Mouse (Mus musculus) embryonic facial prominence, embryonic 11.5 days (tissue): ENCODE data around the gene Tspan5. TPM values are rescaled to one million over a fixed set of nuclear protein-coding genes. Genes with fewer than 3 reads are reported as not detected.

ENCODE experiments used
- ATAC-seq: fragments of 200-750 bp; cut with Nextera tagmentation; replicated peaks from 2 replicates; pipeline ENCODE4 v1.8.0; 2017; ENCODE audit warnings: low read depth; ENCODE audit not compliant: insufficient number of reproducible peaks, low FRiP score, low TSS enrichment
- DNase-seq: peaks from one replicate; pipeline ENCODE4 v3.0.0-alpha.2; 2015; ENCODE audit warnings: low spot score
- H3K27ac ChIP-seq: fragments of 300-500 bp; sonication (generic); replicated peaks from 2 replicates; pipeline ENCODE4 v1.5.1; 2014; ENCODE audit warnings: mild to moderate bottlenecking, low read depth, low read length, control low read depth
- H3K27me3 ChIP-seq: fragments of 300-500 bp; sonication (generic); 2 replicates; pipeline ENCODE4 v1.6.1; 2014; ENCODE audit warnings: mild to moderate bottlenecking, low read length, moderate library complexity, mixed read lengths; ENCODE audit not compliant: control insufficient read depth, insufficient read depth
- H3K36me3 ChIP-seq: fragments of 300-500 bp; sonication (generic); replicated peaks from 2 replicates; pipeline ENCODE4 v1.6.1; 2014; ENCODE audit warnings: low read depth, mild to moderate bottlenecking, low read length, moderate library complexity, mixed read lengths; ENCODE audit not compliant: control insufficient read depth, insufficient read depth
- H3K4me1 ChIP-seq: fragments of 300-500 bp; sonication (generic); 2 replicates; pipeline ENCODE4 v1.6.1; 2014; ENCODE audit warnings: low read length, mixed read lengths; ENCODE audit not compliant: control insufficient read depth, insufficient read depth
- H3K4me2 ChIP-seq: fragments of 300-500 bp; sonication (generic); 2 replicates; pipeline ENCODE4 v1.6.1; 2014; ENCODE audit warnings: low read depth, mild to moderate bottlenecking, control low read depth, low read length, moderate library complexity
- H3K4me3 ChIP-seq: fragments of 300-500 bp; sonication (generic); 2 replicates; pipeline ENCODE4 v1.5.1; 2014; ENCODE audit warnings: low read depth, low read length, control low read depth
- H3K9ac ChIP-seq: fragments of 300-500 bp; sonication (generic); replicated peaks from 2 replicates; pipeline ENCODE4 v1.6.1; 2014; ENCODE audit warnings: mild to moderate bottlenecking, control low read depth, low read length
- H3K9me3 ChIP-seq: fragments of 300-500 bp; sonication (generic); replicated peaks from 2 replicates; pipeline ENCODE4 v1.6.1; 2016; ENCODE audit warnings: mild to moderate bottlenecking, low read length, inconsistent platforms, mixed read lengths; ENCODE audit not compliant: control insufficient read depth
- WGBS: fragments of 180-500 bp; shearing (Covaris S2); extraction: QIAGEN DNeasy Blood & Tissue Kit; methylation state at CpG from one replicate; pipeline ENCODE4 v1.1.7; 2014; 5-methylcytosine and 5-hydroxymethylcytosine counted together
- polyA plus RNA-seq: library from polyadenylated mRNA; unstranded; fragments of >200 nt; fragmentation: Nextera tagmentation; extraction: Ambion mirVana; gene quantifications from 2 replicates; pipeline ENCODE4 v1.2.1, GENCODE M21; 2014

Tspan5 gene
- polyA plus RNA-seq, 1 experiment from 2014 or later = 34.4 TPM

DNA sequence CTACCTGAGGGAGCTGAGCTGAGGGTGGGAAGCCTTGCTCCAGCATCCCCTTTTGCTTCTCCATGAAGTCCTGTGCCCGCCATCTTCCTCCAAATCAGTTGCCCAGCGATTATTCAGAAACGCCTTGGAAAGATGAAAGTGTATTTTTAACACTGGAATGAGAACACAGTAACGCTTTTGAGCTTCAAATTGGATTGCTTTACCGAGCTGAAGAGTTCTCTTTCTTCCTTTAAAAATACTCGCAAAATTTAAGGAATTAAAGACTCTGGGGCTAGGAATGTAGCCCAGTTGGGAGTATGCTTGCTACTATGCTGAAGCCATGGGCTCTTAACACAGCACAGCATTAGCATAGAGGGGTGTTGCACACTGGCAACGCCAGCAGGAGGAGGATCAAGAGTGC is 54.0 kb downstream of the Tspan5 start:
- DNase-seq = no peak
- no peaks in the 10 kb centered on the region for H3K9me3 ChIP-seq
- H3K27me3 ChIP-seq = no peaks in the 10 kb centered on the region
- no peak overlapping the region for H3K4me2 ChIP-seq
- no peaks in the 10 kb centered on the region for H3K36me3 ChIP-seq
- H3K27ac ChIP-seq = no peak overlapping the region
- no peaks in the 10 kb centered on the region for H3K4me1 ChIP-seq
- no peak for ATAC-seq
- no peak overlapping the region for H3K4me3 ChIP-seq
- no peak overlapping the region for H3K9ac ChIP-seq
- 93% methylated on average over 7 of the region's 7 CpGs for WGBS

DNA sequence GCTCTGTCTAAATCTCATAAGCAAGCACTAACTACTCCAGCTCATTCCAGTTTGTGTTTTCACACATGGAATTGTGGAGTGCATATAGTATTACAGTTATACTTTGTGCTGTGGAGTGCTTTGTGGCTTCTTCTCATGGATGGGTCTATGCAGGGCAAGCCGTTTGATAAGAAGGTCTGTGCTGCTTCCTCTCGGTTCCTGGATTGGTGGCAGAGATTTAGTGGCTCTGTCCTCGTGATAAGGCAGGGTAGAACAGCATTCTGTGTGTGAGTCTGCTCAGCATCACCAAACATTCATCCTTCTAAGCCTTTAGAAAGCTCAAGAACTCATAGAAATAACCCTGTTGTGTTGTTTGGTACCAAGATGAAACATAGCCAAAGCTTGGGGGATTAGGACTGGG is 54.6 kb downstream of the Tspan5 start:
- Histone ChIP-seq H3K9ac (no peak overlapping the region), H3K4me1 (no peaks in the 10 kb centered on the region), H3K4me3 (no peak overlapping the region), H3K36me3 (no peaks in the 10 kb centered on the region), H3K4me2 (no peak overlapping the region), H3K27me3 (no peaks in the 10 kb centered on the region), H3K9me3 (no peaks in the 10 kb centered on the region), H3K27ac (no peak overlapping the region)
- ATAC-seq (no peak), DNase-seq (no peak)
- 79% methylated on average over 3 of the region's 3 CpGs for WGBS

DNA sequence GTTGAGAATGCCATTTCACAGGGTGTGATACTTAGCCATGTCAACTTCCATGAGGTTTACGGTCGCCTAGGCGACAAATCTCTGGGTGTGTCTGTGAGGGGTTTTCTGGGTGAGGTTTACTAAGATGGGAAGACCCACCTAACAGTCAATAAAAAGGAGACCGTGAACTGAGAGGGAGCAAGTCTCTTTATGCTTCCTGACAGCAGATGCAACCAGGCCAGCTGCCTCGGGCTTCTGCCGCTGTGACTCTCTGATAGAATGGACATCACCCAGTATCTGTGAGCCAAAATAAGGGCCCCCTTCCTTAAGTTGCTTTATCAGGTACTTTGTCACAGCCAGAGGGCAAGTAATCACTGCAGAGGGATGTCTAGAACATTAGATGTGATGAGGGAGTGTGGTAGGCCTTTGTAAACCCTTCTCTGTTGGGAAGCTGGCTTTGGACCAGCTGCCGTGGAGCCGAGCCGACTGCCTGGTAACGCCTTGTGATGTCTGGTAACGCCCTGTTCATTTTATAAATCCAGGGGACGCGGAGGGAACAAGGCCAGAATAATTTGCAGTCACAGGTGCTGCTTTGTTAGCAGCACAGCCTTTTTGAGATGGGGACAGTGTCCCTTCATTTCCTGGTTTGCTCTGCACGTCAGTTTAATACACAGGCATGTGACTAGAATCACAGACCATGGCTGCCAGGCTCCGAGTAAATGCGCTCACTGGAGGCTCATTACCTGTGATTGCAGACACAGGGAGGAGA is 58.8 kb downstream of the Tspan5 start:
- H3K4me1 ChIP-seq = no peaks in the 10 kb centered on the region
- 66% methylated on average over 16 of the region's 16 CpGs for WGBS
- no peak overlapping the region for H3K4me3 ChIP-seq
- DNase-seq (no peak), ATAC-seq (no peak)
- no peak overlapping the region for H3K4me2 ChIP-seq
- no peak overlapping the region for H3K27ac ChIP-seq
- no peaks in the 10 kb centered on the region for H3K27me3 ChIP-seq
- H3K9me3 ChIP-seq = no peaks in the 10 kb centered on the region
- no peak overlapping the region for H3K9ac ChIP-seq
- H3K36me3 ChIP-seq = no peaks in the 10 kb centered on the region

DNA sequence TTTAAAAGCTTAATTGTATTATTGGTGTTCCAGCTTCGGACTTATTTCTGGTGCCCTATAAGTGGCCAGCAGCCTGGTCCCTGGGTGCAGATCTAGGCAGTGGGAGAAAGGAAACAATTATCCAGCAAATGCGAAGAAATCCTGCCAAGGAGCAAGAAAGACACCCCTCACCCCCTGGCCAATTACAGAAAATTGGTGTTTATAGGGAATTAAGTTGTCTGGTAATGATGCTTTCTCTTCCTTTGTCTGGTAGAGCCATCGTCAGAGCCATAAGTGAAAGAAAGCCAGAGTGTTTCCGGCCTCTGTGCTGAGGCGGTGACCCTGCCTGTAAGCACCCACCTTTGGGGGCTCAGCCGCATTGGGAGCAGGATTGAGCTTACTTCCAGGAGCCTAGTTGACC is 59.7 kb downstream of the Tspan5 start:
- DNase-seq = no peak
- Histone ChIP-seq H3K4me1 (no peaks in the 10 kb centered on the region), H3K27me3 (no peaks in the 10 kb centered on the region), H3K36me3 (no peaks in the 10 kb centered on the region), H3K9me3 (no peaks in the 10 kb centered on the region), H3K4me3 (no peak overlapping the region), H3K4me2 (no peak overlapping the region), H3K9ac (no peak overlapping the region), H3K27ac (no peak overlapping the region)
- ATAC-seq = no peak
- 56% methylated on average over 6 of the region's 6 CpGs for WGBS

DNA sequence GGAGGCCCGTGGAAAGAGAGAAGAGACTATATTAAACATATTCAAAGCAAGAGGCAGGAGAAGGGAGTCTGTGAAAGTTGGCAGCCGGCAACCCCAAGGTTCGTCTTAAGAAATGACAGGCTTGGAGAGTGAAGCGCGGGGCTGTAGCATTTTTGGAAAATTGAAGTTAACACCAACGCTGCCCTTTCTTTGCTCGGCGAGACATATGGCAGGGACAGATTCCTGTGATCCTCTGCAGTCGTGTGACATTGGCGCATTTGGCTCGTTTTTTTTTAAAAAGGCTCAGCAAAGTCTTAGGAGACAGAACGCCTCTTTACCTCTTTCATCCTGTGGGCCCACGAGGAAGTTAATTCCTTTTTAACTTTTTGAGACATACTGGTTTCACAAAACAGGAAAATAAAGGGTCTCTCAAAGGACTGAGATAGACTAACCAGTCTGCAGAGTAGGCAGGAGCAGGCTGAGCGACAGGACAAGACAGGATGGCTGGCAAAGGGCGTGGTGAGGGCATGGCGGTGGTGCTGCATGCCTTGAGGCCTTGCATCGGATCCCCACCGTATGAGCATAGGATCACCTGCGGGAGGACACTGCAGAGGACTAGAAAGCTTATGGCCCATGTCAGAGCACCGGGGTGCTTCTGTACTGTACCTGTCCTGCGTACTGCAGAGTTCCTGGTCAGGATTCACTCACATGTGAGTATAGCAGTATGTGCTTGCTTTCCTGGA is 60.9 kb downstream of the Tspan5 start:
- Histone ChIP-seq H3K27ac (no peak overlapping the region), H3K4me2 (no peak overlapping the region), H3K9me3 (no peaks in the 10 kb centered on the region), H3K4me3 (no peak overlapping the region), H3K4me1 (no peaks in the 10 kb centered on the region), H3K9ac (no peak overlapping the region), H3K27me3 (no peaks in the 10 kb centered on the region), H3K36me3 (no peaks in the 10 kb centered on the region)
- DNase-seq = no peak
- 68% methylated on average over 21 of the region's 21 CpGs for WGBS
- ATAC-seq = no peak

DNA sequence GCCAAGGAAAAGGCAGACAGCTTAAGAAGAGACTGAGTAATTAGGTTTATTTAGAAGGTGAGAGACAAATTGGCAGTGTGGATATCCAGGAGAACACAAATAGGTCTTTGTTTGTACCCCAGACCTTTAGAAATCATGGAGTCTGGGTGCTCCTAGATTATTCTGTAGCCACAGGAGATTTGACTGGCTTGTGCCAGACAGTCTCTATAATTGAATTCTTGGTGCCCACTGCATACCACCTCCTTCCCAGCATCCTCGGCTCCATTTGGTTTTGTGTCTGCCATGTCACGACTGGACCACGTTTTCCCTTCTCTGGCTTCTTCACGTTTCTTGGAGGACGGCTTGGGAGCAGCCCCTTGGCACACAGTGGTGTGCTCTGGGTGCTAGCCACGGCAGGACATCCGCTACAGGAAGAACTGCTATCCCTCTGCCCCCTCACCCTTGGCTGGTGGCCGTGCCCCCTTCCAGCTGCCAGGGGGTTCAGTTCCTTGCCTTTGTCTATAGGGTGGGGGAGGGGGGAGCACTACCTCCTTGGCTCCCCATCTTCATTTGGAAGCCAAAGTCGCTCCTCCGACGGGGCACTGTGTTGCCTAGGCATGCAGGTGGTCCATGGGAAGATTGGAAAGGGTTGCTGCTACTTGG is 61.6 kb downstream of the Tspan5 start:
- no peaks in the 10 kb centered on the region for H3K4me1 ChIP-seq
- DNase-seq (no peak), ATAC-seq (no peak)
- no peak overlapping the region for H3K27ac ChIP-seq
- H3K4me3 ChIP-seq = no peak overlapping the region
- H3K36me3 ChIP-seq = no peaks in the 10 kb centered on the region
- 82% methylated on average over 11 of the region's 11 CpGs for WGBS
- no peaks in the 10 kb centered on the region for H3K9me3 ChIP-seq
- H3K9ac ChIP-seq = no peak overlapping the region
- H3K4me2 ChIP-seq = no peak overlapping the region
- H3K27me3 ChIP-seq = no peaks in the 10 kb centered on the region

DNA sequence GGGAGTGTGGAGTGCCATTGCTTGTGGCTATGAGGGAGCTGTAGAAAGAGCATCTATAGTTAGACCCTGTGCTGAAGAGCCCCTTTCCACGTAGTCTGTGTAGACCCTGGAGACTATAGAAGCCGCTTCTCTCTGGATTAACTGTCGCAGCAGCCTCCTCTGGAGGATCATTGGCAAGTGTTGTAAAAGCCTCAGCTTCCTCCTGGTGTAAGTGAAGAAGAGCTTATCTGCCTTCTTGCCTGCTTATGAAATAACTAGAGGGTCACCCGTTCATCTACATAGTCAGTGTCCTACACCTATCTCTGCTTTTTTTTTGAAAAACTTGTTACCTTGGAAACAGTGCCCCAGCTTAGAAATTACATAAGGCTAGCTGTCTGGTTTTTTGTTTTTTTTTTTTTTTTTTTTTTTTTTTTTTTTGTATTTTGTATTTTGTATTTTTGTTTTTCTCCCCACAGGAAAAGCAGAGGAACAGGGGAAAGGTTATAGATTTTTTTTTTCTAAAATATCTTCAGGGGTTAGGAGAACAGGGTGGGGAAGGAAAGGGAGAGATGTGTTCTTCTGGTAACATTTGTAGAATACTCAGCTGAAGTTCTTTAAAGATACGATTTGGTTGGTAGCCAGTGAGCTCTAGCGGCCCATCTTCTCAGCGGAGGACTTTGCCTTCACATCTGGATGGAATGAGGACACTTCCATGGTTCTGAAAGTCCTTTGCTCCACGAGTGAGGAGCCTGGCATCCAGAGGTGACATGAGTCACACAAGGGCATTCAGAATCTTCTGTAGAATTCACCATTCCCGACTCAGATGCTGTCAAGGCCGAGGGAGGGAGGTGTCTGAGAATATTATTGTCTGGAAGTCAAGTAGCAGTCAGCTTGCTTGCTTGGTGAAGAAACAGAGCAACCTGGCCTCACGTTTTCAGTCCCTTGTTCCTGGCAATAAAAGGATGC is 62.4 kb downstream of the Tspan5 start:
- WGBS = 78% methylated on average over 11 of the region's 11 CpGs
- DNase-seq = no peak
- Histone ChIP-seq H3K4me1 (no peaks in the 10 kb centered on the region), H3K9me3 (no peaks in the 10 kb centered on the region), H3K9ac (no peak overlapping the region), H3K27me3 (no peaks in the 10 kb centered on the region), H3K4me3 (no peak overlapping the region), H3K27ac (no peak overlapping the region), H3K36me3 (no peaks in the 10 kb centered on the region), H3K4me2 (no peak overlapping the region)
- no peak for ATAC-seq
